Mouse (Mus musculus) layer of hippocampus, adult 9-10 months (tissue): ENCODE results near the gene Ahsg.
"Not testable (repeated sequence)": the region's sequence is repeated elsewhere in the genome, so short reads cannot be mapped to it uniquely, and the experiment has no call there.

Experiments
- DNase-seq: peaks from one replicate; pipeline ENCODE4 v3.0.0; 2022; ENCODE audit warnings: low spot score

The Ahsg gene

DNA sequence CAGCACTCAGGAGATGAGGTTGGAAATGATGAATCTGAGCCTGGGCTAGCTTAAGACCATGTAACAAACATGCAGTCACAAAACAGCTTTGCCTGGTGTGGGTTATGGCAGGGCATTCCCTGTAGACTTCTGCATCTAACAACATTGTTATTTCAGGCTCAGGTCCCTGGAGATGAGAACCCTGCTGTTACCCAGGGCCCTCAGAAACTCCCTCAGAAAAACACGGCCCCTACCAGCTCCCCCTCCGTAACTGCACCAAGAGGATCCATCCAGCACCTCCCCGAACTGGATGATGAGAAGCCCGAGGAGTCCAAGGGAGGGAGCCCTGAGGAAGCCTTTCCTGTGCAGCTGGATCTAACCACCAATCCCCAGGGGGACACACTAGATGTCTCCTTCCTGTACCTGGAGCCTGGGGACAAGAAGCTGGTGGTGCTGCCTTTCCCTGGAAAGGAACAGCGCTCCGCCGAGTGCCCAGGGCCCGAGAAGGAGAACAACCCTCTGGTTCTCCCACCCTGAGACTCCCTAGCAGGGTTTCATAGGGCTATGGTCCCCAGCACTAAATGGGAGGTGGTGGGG, 48.1 kb downstream of the Ahsg start:
- no peak for DNase-seq

DNA sequence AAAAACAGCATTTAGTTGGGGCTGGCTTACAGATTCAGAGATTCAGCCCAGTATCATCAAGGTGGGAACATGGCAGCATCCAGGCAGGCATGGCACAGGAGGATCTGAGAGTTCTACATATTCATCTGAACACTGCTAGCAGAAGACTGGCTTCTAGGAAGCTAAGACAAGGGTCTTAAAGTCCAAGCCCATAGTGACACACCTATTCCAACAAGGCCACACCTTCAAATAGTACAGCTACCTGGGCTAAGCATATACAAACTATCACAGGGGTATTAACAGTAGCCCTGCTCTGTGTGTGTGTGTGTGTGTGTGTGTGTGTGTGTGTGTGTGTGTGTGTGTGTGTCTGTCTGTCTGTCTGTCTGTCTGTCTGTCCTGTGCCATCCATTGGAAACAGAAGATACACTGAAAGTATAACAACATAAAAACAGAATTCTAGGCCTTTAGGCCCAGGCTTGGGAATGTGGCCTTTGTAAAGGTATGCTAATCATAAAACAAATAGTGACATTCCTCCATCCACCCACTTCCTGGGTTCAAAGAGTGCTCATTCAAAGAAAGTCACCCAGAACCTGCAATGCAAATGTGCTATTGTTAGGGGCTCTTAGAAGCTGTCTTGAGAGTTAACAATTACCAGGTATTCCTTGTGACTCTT, 50.9 kb downstream of the Ahsg start:
- DNase-seq = not testable (repeated sequence)

DNA sequence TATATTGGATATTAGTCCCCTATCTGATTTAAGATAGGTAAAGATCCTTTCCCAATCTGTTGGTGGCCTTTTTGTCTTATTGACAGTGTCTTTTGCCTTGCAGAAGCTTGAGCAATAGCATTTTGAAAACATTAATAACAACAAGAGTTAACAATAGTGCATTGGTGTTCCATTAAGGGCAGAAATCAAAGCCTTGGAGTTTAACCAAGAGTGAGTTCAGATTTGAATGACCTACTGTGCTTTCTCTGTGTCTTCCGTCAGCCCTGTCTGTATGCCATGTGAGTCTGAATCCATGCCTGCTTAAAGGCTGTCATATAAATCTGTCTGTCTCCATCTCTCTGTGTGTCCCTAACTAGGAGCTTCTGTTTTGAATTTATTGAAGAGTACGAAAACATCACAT, 56.3 kb downstream of the Ahsg start:
- DNase-seq = no peak
